Mouse (Mus musculus): Measurements from ENCODE around the gene Vav1. TPM values are rescaled to one million over a fixed set of nuclear protein-coding genes. Genes with fewer than 3 reads are reported as not detected.

Vav1 gene
- total and polyA plus RNA-seq, 3 experiments, result 1.9 to 2.2 (median 2.0) TPM

DNA sequence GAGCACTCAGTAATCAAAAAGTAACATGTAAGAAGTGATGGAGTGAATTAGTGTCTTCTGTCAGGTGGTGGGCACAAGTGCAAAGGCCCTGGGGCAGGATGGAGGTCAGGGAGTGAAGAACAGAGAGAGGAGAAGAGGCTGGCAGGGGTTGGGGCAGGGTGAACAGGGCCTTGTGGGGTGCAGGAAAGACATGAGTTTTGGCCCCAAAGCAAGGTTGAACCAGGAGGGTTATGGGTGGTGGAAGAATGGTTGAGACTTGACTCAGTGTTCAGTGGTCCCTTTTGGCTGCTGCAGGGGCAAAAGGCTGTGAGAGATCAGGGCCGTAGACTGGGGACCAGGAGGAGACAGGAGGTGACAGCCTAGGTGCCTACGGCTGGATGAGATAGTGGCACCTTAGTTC is 363 bp upstream of the Vav1 start:
- intact Hi-C loops (cut with DNase I), result no loop called here
- 64% methylated on average over 2 of the region's 2 CpGs for WGBS
- peaks cover 2% of the 10 kb centered on the region; the same call in 1 of the 2 replicates for H3K4me1 ChIP-seq (ENCODE audit: control insufficient read depth, insufficient read depth, low read length)
- DNase-seq, result no peak
- no peaks in the 10 kb centered on the region for H3K36me3 ChIP-seq (ENCODE audit: control insufficient read depth, insufficient read depth, low read length)
- H3K9ac ChIP-seq (ENCODE audit: low read depth, low read length), result no peak overlapping the region
- TF ChIP-seq EP300 (IDR thresholded peaks at IDR 0.05; ENCODE audit: insufficient read depth, low read depth, low read length) (no peak), POLR2A (IDR thresholded peaks at IDR 0.05; ENCODE audit: insufficient read depth, low read depth, low read length) (no peak), CTCF (IDR thresholded peaks at IDR 0.05) (no peak)
- no peaks in the 10 kb centered on the region for H3K79me2 ChIP-seq (replicated peaks; ENCODE audit: control insufficient read depth, insufficient read depth, low read length)
- no peaks in the 10 kb centered on the region for H3K27me3 ChIP-seq (ENCODE audit: control insufficient read depth, insufficient read depth, low read length)
- H3K4me3 ChIP-seq, result no peak overlapping the region
- H3K27ac ChIP-seq, result no peak overlapping the region

DNA sequence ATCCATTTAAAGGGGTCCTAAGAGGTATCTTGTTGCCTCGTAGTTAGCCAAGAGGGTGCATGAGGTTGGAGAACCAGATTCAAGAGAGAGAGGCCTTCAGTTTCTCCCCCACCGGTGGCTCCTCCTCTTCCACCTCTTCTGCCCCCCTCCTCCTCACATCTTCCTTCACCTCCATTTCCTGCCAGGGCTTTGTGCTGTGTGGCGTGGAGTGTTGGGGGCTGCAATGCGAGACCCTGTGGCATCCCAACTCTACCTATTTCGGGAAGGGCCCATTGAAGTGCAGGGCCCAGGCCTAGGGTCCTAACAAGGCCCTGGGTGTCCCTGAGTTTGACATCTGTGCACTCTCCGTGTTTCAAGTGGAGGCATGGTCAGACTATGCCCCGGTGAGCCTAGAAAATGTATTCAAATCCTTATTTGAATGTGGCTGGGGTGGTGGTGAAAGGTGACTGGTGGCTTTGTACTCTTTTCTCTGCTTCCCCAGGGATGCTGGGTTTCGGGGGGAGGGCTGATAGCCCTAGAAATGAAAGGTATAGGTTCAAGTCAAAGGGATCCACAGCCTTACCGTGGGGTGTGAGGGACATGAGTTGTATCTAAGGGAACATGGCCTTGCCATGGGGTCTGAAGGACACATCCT is 808 bp downstream of the Vav1 start:
- no peak for TF ChIP-seq EP300 (IDR thresholded peaks at IDR 0.05; ENCODE audit: insufficient read depth, low read depth, low read length)
- no peak for TF ChIP-seq POLR2A (IDR thresholded peaks at IDR 0.05; ENCODE audit: insufficient read depth, low read depth, low read length)
- TF ChIP-seq CTCF (IDR thresholded peaks at IDR 0.05), result no peak
- H3K9ac ChIP-seq (ENCODE audit: low read depth, low read length), result no peak overlapping the region
- H3K27me3 ChIP-seq (ENCODE audit: control insufficient read depth, insufficient read depth, low read length), result no peaks in the 10 kb centered on the region
- no peak overlapping the region for H3K27ac ChIP-seq
- intact Hi-C loops (cut with DNase I), result no loop called here
- H3K36me3 ChIP-seq (ENCODE audit: control insufficient read depth, insufficient read depth, low read length), result no peaks in the 10 kb centered on the region
- peak in 1 of 2 experiments; percentile 36 for DNase-seq
- H3K4me1 ChIP-seq (ENCODE audit: control insufficient read depth, insufficient read depth, low read length), result peaks cover 2% of the 10 kb centered on the region
- WGBS, result 55% methylated on average over 9 of the region's 9 CpGs
- H3K79me2 ChIP-seq (replicated peaks; ENCODE audit: control insufficient read depth, insufficient read depth, low read length), result no peaks in the 10 kb centered on the region
- no peak overlapping the region for H3K4me3 ChIP-seq

DNA sequence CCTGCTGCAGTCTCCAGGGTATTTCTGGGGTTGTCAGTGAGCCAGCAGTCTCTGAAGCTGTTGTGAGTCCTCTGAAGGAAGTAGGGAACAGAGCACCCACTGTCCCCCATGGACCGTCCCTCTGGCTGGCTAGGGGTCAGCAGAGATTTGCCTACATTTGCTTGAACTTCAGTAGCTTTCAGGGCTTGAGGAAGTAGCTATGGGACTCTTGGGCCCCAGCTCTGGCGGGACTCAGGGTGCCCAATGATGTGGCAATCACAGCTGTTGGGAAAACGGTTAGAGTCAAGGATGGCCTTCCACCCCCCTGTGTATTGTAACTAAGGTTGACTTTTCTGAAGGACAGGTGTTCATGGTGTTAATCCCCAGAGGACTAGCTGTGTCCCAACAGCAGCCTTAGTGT is 1.5 kb downstream of the Vav1 start:
- no peak overlapping the region for H3K9ac ChIP-seq (ENCODE audit: low read depth, low read length)
- H3K4me3 ChIP-seq, result no peak overlapping the region
- DNase-seq, result peak in 1 of 2 experiments; percentile 44
- H3K36me3 ChIP-seq (ENCODE audit: control insufficient read depth, insufficient read depth, low read length), result no peaks in the 10 kb centered on the region
- H3K4me1 ChIP-seq (ENCODE audit: control insufficient read depth, insufficient read depth, low read length), result peaks cover 4% of the 10 kb centered on the region
- TF ChIP-seq POLR2A (IDR thresholded peaks at IDR 0.05; ENCODE audit: insufficient read depth, low read depth, low read length) (no peak), CTCF (IDR thresholded peaks at IDR 0.05) (no peak), EP300 (IDR thresholded peaks at IDR 0.05; ENCODE audit: insufficient read depth, low read depth, low read length) (no peak)
- H3K27ac ChIP-seq, result no peak overlapping the region
- WGBS, result 54% methylated on average over 3 of the region's 3 CpGs
- intact Hi-C loops (cut with DNase I), result no loop called here
- H3K79me2 ChIP-seq (replicated peaks; ENCODE audit: control insufficient read depth, insufficient read depth, low read length), result no peaks in the 10 kb centered on the region
- no peaks in the 10 kb centered on the region for H3K27me3 ChIP-seq (ENCODE audit: control insufficient read depth, insufficient read depth, low read length)

DNA sequence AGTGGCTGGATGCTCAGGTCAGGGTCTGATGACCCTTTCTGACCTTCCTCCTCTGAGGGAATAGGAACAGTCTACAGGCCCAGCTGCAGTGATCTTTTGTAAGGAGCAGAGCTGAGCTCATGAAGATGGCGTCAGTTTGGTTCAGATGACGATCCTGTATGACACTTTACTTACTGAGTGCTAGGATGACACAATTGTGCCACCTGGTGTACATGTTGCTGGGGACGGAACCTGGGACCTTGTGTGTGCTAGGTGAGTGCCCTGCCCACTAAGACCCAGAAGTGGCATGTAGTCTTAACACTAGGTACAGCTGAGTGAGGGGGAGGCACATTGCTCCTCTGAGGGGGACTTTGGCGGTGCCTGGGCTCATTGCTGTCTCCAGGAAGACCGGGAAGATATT is 5.0 kb downstream of the Vav1 start:
- Histone ChIP-seq H3K27ac (no peak overlapping the region), H3K9ac (ENCODE audit: low read depth, low read length) (no peak overlapping the region), H3K27me3 (ENCODE audit: control insufficient read depth, insufficient read depth, low read length) (no peaks in the 10 kb centered on the region), H3K4me1 (ENCODE audit: control insufficient read depth, insufficient read depth, low read length) (peaks cover 8% of the 10 kb centered on the region), H3K79me2 (replicated peaks; ENCODE audit: control insufficient read depth, insufficient read depth, low read length) (no peaks in the 10 kb centered on the region), H3K4me3 (no peak overlapping the region), H3K36me3 (ENCODE audit: control insufficient read depth, insufficient read depth, low read length) (no peaks in the 10 kb centered on the region)
- WGBS, result 76% methylated on average over 5 of the region's 5 CpGs
- DNase-seq, result no peak
- intact Hi-C loops (cut with DNase I), result no loop called here
- TF ChIP-seq EP300 (IDR thresholded peaks at IDR 0.05; ENCODE audit: insufficient read depth, low read depth, low read length) (no peak), POLR2A (IDR thresholded peaks at IDR 0.05; ENCODE audit: insufficient read depth, low read depth, low read length) (no peak), CTCF (IDR thresholded peaks at IDR 0.05) (no peak)

DNA sequence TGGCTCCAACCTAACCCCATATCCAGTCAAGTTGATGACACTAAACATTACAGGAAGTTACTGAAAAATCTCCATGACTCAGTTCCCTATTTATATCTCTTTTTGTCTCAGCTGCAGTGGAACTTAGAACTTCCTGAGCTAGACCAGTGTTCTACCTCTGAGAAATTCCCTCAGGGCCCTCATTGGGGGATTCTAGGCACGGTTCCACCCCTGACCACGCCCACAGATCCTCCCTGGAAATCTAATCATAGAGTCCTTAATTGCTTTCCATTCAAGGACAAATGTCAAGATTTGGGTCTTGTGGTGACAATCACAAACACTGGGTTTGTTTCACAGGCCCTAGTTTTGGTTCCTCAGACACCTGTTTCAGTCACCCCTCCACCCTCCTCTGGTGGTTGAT is 6.2 kb downstream of the Vav1 start:
- WGBS, result 20% methylated on average over 2 of the region's 2 CpGs
- no peak for TF ChIP-seq CTCF (IDR thresholded peaks at IDR 0.05)
- TF ChIP-seq EP300 (IDR thresholded peaks at IDR 0.05; ENCODE audit: insufficient read depth, low read depth, low read length), result no peak
- TF ChIP-seq POLR2A (IDR thresholded peaks at IDR 0.05; ENCODE audit: insufficient read depth, low read depth, low read length), result no peak
- H3K4me1 ChIP-seq (ENCODE audit: control insufficient read depth, insufficient read depth, low read length), result peaks cover 8% of the 10 kb centered on the region

DNA sequence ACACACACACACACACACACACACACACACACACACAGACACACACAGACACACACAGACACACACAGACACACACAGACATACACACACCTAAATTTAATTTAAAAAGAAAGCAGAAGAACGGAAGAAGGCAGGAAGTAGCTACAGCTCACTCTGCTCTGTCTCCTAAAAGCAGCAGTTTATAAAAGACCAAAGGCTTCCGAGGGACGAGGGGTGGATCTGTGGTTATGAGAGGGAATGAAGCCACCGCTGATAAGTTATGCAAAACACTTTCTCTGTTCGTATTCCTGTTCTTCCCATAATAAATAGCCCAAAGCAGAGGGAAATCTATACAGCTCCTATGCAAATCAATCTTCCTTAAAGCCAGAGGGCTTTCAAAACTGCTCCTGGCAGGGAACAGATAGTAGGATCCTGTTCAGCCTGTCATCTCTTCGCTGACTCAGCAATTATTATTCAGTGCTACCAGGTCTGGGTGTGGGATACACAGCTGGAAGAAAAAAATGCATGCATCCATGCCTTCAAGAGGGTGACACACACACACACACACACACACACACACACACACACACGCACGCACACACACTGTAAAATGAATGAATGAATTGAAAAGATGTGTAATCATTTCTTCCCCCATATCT is 7.9 kb downstream of the Vav1 start:
- DNase-seq, result no peak
- Histone ChIP-seq H3K27ac (no peak overlapping the region), H3K79me2 (replicated peaks; ENCODE audit: control insufficient read depth, insufficient read depth, low read length) (no peaks in the 10 kb centered on the region), H3K27me3 (ENCODE audit: control insufficient read depth, insufficient read depth, low read length) (no peaks in the 10 kb centered on the region), H3K9ac (ENCODE audit: low read depth, low read length) (no peak overlapping the region), H3K36me3 (ENCODE audit: control insufficient read depth, insufficient read depth, low read length) (no peaks in the 10 kb centered on the region), H3K4me3 (no peak overlapping the region), H3K4me1 (ENCODE audit: control insufficient read depth, insufficient read depth, low read length) (peaks cover 8% of the 10 kb centered on the region)
- intact Hi-C loops (cut with DNase I), result no loop called here
- TF ChIP-seq EP300 (IDR thresholded peaks at IDR 0.05; ENCODE audit: insufficient read depth, low read depth, low read length) (no peak), POLR2A (IDR thresholded peaks at IDR 0.05; ENCODE audit: insufficient read depth, low read depth, low read length) (no peak), CTCF (IDR thresholded peaks at IDR 0.05) (no peak)
- 49% methylated on average over 8 of the region's 8 CpGs for WGBS

More for the DNA sequence above, 6.2 kb downstream of the Vav1 start:
- H3K27me3 ChIP-seq (ENCODE audit: control insufficient read depth, insufficient read depth, low read length), result no peaks in the 10 kb centered on the region
- no peaks in the 10 kb centered on the region for H3K36me3 ChIP-seq (ENCODE audit: control insufficient read depth, insufficient read depth, low read length)
- no peak overlapping the region for H3K4me3 ChIP-seq
- peak overlapping the region; percentile 60 for H3K27ac ChIP-seq
- peak in 1 of 2 experiments; percentile 51 for DNase-seq
- H3K79me2 ChIP-seq (replicated peaks; ENCODE audit: control insufficient read depth, insufficient read depth, low read length), result no peaks in the 10 kb centered on the region
- intact Hi-C loops (cut with DNase I), result no loop called here
- H3K9ac ChIP-seq (ENCODE audit: low read depth, low read length), result no peak overlapping the region

Data from heart, adult 2 months (tissue).